Mouse (Mus musculus) spleen, adult 2 months (tissue): ENCODE results near the gene Ak1.

Source experiments
- CTCF ChIP-seq: fragments of 200-500 bp; IDR thresholded peaks from 2 replicates; pipeline ENCODE4 v1.5.1; 2011; ENCODE audit warnings: mild to moderate bottlenecking, inconsistent platforms; ENCODE audit not compliant: insufficient read depth, insufficient read length, insufficient replicate concordance; ENCODE audit errors: extremely low read depth
- POLR2A ChIP-seq: fragments of 200-500 bp; IDR thresholded peaks from 2 replicates; pipeline ENCODE4 v1.6.1; 2011; ENCODE audit warnings: low read depth, low read length, inconsistent platforms

GRCm38 (mm10) chr2:32576532-32576931 lies 45.0 kb upstream of the Ak1 start:
- no peak for TF ChIP-seq POLR2A
- no peak for TF ChIP-seq CTCF
